Mouse (Mus musculus) lung, adult 2 months (tissue): ENCODE results near the gene Itpripl1. TPM values are rescaled to one million over a fixed set of nuclear protein-coding genes. Genes with fewer than 3 reads are reported as not detected.
"Not testable (repeated sequence)": the region's sequence is repeated elsewhere in the genome, so short reads cannot be mapped to it uniquely, and the experiment has no call there.

ENCODE experiments used
- DNase-seq: peaks from one replicate; pipeline ENCODE4 v3.0.0; 2022
- H3K4me1 ChIP-seq: fragments of 200-500 bp; 2 replicates; pipeline ENCODE4 v1.6.1; 2011; ENCODE audit warnings: low read length; ENCODE audit not compliant: control insufficient read depth, insufficient read depth
- H3K4me3 ChIP-seq: fragments of 200-500 bp; replicated peaks from 2 replicates; pipeline ENCODE3; 2011; ENCODE audit warnings: low read depth, mild to moderate bottlenecking, control low read depth, low read length; ENCODE audit errors: extremely low read depth
- CTCF ChIP-seq: fragments of 200-500 bp; IDR thresholded peaks from 2 replicates; pipeline ENCODE4 v1.5.1; 2011; ENCODE audit warnings: mild to moderate bottlenecking, low read length, control low read depth; ENCODE audit not compliant: insufficient read depth
- POLR2A ChIP-seq: fragments of 200-500 bp; IDR thresholded peaks from 2 replicates; pipeline ENCODE4 v1.6.1; 2011; ENCODE audit warnings: low read depth, mild to moderate bottlenecking, control low read depth, low read length, borderline replicate concordance; ENCODE audit errors: extremely low read depth
- WGBS: fragments of 180-500 bp; shearing (Covaris S2); methylation state at CpG from one replicate; pipeline ENCODE4 v1.1.7; 2018; 5-methylcytosine and 5-hydroxymethylcytosine counted together
- polyA plus RNA-seq: library from polyadenylated mRNA; depleted of rRNA; stranded (reverse); fragments of >200 nt; gene quantifications from 2 replicates; pipeline ENCODE4 v1.2.3, GENCODE M21; 2012; rRNA removed

Gene Itpripl1
- polyA plus RNA-seq, 1 experiment, result 14.6 TPM

GRCm38 (mm10) chr2:127108986-127109385 lies 34.3 kb downstream of the Itpripl1 start:
- no peaks in the 10 kb centered on the region for H3K4me1 ChIP-seq
- no peak for DNase-seq
- no peak for TF ChIP-seq POLR2A
- no peak for TF ChIP-seq CTCF
- H3K4me3 ChIP-seq, result no peak overlapping the region
- WGBS, result 93% methylated on average over 4 of the region's 4 CpGs

- TF ChIP-seq CTCF, result no peak
- no peak for TF ChIP-seq POLR2A
- no peaks in the 10 kb centered on the region for H3K4me1 ChIP-seq
- H3K4me3 ChIP-seq, result no peak overlapping the region
- DNase-seq, result no peak
- 63% methylated on average over 8 of the region's 8 CpGs for WGBS
These were observed 51.2 kb downstream of the Itpripl1 start for GRCm38 (mm10) chr2:127092000-127092399.

- DNase-seq, H3K4me1 ChIP-seq, H3K4me3 ChIP-seq: not testable (repeated sequence)
These were observed 53.1 kb downstream of the Itpripl1 start for GRCm38 (mm10) chr2:127090151-127090550.

Other genes starting within 250 kb of the Itpripl1 start
- gene Sppl2a, start 210.2 kb downstream of the Itpripl1 start, polyA plus RNA-seq, result 13.1 and 23.0 TPM in 2 replicates
- gene Ap4e1, start 134.7 kb downstream of the Itpripl1 start, polyA plus RNA-seq, result 2.8 and 3.8 TPM in 2 replicates
- gene Blvra, start 72.8 kb downstream of the Itpripl1 start, polyA plus RNA-seq, result 5.6 and 13.3 TPM in 2 replicates
- gene Ncaph, start 9.5 kb downstream of the Itpripl1 start, polyA plus RNA-seq, result 1.6 and 2.9 TPM in 2 replicates
- 1.2 and 1.6 TPM in 2 replicates for gene 1810024B03Rik, start 64.8 kb upstream of the Itpripl1 start, polyA plus RNA-seq
- gene Snrnp200, start 64.9 kb upstream of the Itpripl1 start, polyA plus RNA-seq, result 41.4 and 52.0 TPM in 2 replicates
- gene Ciao1, start 104.4 kb upstream of the Itpripl1 start, polyA plus RNA-seq, result 46.7 and 67.3 TPM in 2 replicates
- 74.4 and 86.6 TPM in 2 replicates for gene Tmem127, start 104.5 kb upstream of the Itpripl1 start, polyA plus RNA-seq
- 28.9 and 29.3 TPM in 2 replicates for gene Stard7, start 126.8 kb upstream of the Itpripl1 start, polyA plus RNA-seq
- gene Dusp2, start 192.7 kb upstream of the Itpripl1 start, polyA plus RNA-seq, result 5.2 and 6.3 TPM in 2 replicates
- not detected in 2 replicates for gene Astl, start 195.2 kb upstream of the Itpripl1 start, polyA plus RNA-seq
- 0.48 and 0.51 TPM in 2 replicates for gene Adra2b, start 219.8 kb upstream of the Itpripl1 start, polyA plus RNA-seq